Mouse (Mus musculus) MEL-GATA-1-ER (cell line): ENCODE measurements around the gene Dlgap1.
A peak's percentile ranks its signal among the peaks of the same experiment; 100 is the strongest.

Experiments
- DNase-seq: peaks from one replicate; pipeline ENCODE4 v3.0.0-alpha.2; 2012; ENCODE audit warnings: low read depth; ENCODE audit errors: extremely low read depth

Dlgap1 gene

GRCm38 (mm10) chr17:70612171-70612570, 643.3 kb downstream of the Dlgap1 start:
- no peak for DNase-seq

GRCm38 (mm10) chr17:70613897-70614296, 645.0 kb downstream of the Dlgap1 start:
- no peak for DNase-seq

- no peak for DNase-seq
Observed at GRCm38 (mm10) chr17:70614407-70615060, 645.7 kb downstream of the Dlgap1 start.

GRCm38 (mm10) chr17:70622493-70622892, 653.6 kb downstream of the Dlgap1 start:
- no peak for DNase-seq

GRCm38 (mm10) chr17:70626396-70626795, 657.5 kb downstream of the Dlgap1 start:
- no peak for DNase-seq

GRCm38 (mm10) chr17:70626925-70627324, 658.1 kb downstream of the Dlgap1 start:
- no peak for DNase-seq

- no peak for DNase-seq
Observed at GRCm38 (mm10) chr17:70629653-70630378, 660.9 kb downstream of the Dlgap1 start.

- DNase-seq = no peak
Observed at GRCm38 (mm10) chr17:70633181-70633944, 664.5 kb downstream of the Dlgap1 start.

GRCm38 (mm10) chr17:70643211-70643610, 674.3 kb downstream of the Dlgap1 start:
- DNase-seq = no peak

- DNase-seq = no peak
Observed at GRCm38 (mm10) chr17:70646641-70647040, 677.8 kb downstream of the Dlgap1 start.

- no peak for DNase-seq
Observed at GRCm38 (mm10) chr17:70661382-70661781, 692.5 kb downstream of the Dlgap1 start.

- DNase-seq = no peak
Observed at GRCm38 (mm10) chr17:70663992-70664391, 695.1 kb downstream of the Dlgap1 start.

GRCm38 (mm10) chr17:70664484-70665040, 695.7 kb downstream of the Dlgap1 start:
- no peak for DNase-seq

GRCm38 (mm10) chr17:70673985-70674384, 705.1 kb downstream of the Dlgap1 start:
- DNase-seq = no peak

GRCm38 (mm10) chr17:70676522-70676921, 707.6 kb downstream of the Dlgap1 start:
- no peak for DNase-seq

- DNase-seq = peak; percentile 13
Observed at GRCm38 (mm10) chr17:70683561-70684167, 714.8 kb downstream of the Dlgap1 start.

- no peak for DNase-seq
Observed at GRCm38 (mm10) chr17:70690174-70690573, 721.3 kb downstream of the Dlgap1 start.

- no peak for DNase-seq
Observed at GRCm38 (mm10) chr17:70690598-70690997, 721.7 kb downstream of the Dlgap1 start.

- peak; percentile 50 for DNase-seq
Observed at GRCm38 (mm10) chr17:70706976-70707818, 738.3 kb downstream of the Dlgap1 start.

- no peak for DNase-seq
Observed at GRCm38 (mm10) chr17:70707819-70708140, 738.9 kb downstream of the Dlgap1 start.

GRCm38 (mm10) chr17:70709545-70709944, 740.7 kb downstream of the Dlgap1 start:
- no peak for DNase-seq
